Mouse (Mus musculus) right cerebral cortex, postnatal 25 days (tissue): ENCODE measurements around the gene Tango6.

Source experiments
- DNase-seq: peaks from one replicate; pipeline ENCODE4 v3.0.0; 2022

The Tango6 gene

DNA sequence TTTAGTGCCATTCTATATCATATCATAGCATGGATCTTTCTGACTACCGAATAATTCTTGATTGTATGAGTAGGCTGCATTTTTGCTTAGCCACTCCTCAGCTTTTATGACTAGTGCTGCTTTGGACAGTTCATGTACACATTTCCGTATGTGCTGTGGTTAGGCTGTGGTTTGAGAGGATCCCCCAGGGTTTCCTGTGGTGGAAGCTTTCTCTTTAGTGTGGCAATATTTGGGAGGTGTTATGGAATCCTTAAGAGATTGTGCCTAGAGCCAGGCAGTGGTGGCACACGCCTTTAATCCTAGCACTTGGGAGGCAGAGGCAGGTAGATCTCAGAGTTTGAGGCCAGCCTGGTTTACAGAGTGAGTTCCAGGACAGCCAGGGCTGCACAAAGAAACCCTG is 18.5 kb downstream of the Tango6 start:
- no peak for DNase-seq

GRCm38 (mm10) chr8:106704199-106704900 is 21.5 kb downstream of the Tango6 start:
- DNase-seq: no peak

GRCm38 (mm10) chr8:106704901-106705321 is 22.0 kb downstream of the Tango6 start:
- DNase-seq: no peak

DNA sequence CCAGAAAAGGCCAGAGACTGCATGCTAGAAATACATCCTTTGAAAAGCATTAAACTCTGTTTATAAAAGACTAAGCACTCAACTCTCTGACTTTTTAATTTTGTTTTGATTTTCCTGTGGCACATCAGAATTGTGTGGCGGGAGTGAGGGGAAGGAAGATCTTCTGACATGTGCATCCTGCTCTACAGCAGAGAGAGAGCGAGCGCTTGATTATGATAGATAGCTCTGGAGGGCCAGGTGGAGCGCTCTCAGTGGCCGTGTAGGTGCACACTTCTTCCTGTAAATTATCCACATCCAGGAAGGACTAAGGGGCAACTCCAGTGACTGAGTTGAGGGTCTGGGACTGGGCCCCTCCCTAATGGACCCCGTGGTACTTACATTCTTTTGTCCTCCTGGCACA is 23.3 kb downstream of the Tango6 start:
- DNase-seq: no peak

DNA sequence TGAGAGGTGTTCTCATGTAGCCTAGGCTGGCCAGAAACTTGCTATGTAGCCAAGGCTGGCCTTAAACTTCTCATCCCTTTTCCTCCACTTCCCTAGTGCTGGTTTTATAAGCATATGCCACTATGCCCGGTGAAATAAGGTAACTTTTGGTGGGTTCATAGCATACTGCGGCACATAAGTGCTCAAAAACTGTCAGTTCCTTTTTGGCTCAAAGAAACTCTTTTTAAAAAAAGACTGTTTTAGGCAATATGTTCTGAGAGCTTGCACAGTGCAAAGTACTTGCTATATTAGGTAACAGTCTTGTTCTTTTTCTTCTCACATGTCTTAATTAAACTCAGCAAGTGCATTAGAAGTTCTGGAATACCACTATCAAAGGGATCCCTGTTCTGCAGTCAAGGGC is 27.1 kb downstream of the Tango6 start:
- DNase-seq: no peak

- DNase-seq: no peak
Measured at GRCm38 (mm10) chr8:106712487-106712886, 29.6 kb downstream of the Tango6 start.

DNA sequence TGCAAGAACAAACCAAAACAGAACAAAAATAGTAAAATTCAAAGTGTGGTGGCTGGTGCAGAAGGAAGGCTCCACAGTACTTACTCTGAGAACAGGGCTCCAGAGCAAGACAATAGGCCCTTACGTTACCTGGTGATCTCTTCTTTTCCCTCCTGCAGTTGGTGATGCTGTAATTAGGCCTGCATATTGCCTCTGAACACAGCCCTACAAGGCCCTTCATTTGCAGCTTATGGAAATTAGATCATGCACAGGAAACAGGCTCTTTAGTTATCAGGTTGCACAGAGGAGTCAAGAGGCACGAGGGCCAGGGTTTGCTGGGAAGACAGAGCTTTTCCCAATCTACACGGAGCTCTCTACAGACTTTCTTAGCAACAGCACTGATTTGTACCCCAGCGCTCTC is 31.4 kb downstream of the Tango6 start:
- no peak for DNase-seq

DNA sequence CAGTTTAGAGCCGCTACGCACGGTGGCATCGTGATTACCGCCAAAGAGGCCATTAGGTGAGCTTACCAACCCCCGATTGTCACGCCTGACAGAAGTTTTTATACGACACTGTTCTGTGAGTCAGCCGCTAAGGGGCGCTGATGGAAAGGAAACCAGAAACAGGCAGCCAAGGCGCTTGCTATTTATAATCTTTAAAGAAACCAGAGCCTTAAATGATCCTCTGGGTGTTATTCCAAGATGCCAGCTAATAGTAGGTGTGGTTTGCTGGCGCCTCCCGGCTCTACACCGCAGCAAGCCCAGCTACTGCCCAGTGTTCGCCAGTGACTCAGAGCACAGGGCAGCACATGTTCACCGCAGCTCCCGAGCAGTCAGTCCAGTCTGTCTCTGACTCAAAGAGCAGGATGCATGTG is 35.2 kb downstream of the Tango6 start:
- DNase-seq: peak; percentile 78

GRCm38 (mm10) chr8:106720921-106721320 is 38.1 kb downstream of the Tango6 start:
- DNase-seq: no peak

DNA sequence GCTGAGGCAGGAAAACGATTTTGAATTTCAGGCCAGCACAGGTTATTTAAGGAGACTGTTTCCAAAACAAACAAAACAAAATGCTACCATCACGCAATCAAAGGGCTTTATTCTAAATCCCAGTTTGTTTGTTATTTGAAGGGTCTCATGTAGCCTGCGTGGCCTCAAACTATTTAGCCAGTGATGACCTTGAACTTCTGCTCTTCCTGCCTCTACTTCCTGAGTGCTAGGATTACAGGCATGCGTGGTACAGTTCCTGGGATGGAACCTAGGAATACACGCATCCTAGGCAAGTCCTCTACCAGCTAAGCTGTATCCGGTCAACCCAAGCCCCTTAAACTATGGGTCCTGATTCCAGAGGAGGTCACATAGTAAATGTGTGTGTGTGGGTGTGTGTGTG is 39.6 kb downstream of the Tango6 start:
- no peak for DNase-seq

DNA sequence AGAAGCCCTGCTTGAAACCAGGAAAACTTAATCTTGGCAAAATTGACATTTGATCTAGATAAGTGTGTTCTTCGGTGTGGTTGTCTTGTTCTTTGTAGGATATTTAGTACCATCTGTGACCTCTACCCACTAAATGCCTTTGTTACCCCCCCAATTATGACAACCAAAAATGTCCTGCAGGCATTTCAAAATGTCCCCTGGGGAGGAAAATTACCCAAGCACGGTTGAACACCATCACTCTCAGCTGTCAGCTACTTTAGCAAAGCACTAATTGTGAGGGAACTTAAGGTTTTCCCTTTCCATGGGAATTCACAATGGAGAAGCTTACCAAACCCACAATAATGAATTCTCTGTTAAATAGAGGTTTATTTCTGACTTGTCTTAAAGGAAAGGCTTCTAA is 41.1 kb downstream of the Tango6 start:
- DNase-seq: no peak

DNA sequence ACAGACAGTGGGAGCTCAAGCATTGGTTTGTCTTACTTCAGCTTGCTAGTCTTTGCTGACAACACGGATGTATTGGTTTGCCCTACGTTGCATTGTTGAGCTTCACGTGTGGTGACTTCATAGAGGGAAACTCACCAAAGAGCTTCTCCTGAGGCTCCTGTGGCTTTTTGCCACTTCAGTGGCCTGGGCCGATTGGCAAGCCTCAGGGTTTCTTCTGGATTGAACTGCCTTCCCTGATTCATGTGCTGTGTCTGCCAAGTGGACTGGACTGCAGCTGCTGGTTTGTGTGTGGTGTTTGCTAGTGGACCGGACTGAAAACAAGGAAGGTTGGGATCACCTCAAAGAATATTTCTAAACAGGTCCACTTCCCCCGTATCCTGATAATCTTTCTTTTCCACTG is 43.7 kb downstream of the Tango6 start:
- DNase-seq: no peak

DNA sequence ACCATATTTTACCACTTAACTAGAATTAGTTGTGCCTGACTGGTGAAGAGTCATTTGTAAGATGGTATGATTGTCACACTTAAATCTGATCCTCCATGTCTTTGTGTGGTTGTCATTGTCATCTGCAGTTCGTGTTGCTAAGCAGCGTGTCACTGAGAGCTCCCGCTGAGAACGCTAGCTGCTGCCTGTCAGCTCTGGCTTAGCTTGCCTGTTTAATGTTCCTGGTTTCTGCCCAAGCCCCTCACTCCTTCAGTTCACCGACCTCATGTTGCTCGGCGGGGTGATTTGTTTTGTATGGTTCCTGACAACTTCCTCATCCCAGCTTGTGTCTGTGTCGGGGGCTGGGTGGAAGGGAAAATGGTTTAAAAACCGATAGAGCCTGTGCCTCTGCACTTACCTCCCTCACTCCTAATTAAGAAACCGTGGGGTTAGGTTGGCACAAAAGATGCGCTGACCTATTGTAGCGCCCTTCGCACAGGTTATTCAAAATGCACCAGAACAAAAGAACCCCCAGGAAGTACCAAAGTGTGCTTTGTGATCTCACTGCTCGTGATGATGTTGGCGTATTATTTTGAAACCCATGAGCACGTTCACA is 44.5 kb downstream of the Tango6 start:
- DNase-seq: no peak

DNA sequence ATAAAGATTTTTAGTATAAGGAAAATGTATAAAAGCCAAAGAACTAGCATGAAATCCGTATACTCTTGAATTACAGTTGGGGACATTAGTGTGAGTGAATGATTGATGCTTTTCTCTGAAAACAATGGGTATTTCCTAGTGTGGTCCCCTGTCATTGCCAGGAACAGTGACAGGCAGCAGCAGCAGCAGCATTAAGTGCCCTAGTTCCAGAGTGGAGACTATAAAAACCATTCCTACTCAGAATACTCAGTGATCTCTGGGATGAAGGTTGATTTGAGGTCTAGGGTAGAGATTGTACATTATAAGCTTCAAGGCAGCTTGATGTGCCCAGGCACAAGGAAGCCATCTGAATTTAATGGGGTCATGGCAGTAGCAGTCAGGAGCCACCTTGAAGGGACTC is 45.0 kb downstream of the Tango6 start:
- DNase-seq: no peak

DNA sequence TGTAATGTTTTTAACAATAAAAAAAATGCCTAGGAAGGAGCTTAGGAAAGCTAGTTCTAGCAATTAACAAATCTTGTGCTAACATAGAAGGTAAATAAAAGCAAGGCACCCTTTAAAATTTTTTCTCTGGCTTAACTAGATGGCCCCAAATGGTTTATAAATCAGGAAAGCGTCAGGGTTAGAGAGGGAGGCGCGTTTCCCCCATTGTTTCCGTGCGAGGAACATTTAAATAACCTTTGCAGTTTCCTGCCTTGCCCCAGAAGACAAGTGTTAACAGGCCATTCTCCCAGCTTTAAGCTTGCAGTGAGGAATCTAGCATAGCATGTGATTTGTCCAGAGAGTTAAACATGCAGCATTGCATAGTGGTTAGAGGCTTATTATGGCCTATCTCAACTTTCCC is 50.1 kb downstream of the Tango6 start:
- DNase-seq: no peak

DNA sequence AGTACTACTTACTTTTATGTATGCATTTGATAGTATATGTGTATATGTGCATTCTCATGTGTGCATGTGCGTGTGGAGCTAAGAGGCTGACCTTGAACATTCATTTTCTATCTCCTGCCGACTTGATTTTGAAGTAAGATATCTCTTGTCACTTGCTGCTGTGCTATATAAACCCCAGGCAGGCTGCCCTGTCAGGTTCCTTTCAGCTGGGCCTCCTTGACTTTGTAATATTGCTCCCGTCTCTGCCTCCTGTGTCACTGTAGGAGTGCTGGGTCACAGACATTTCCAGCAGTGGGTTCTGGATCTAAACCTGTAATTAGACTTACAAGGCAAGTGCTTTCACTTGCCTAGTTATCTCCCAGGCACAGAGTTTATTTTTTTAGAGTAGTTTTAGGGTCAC is 50.8 kb downstream of the Tango6 start:
- no peak for DNase-seq

GRCm38 (mm10) chr8:106734222-106734621 is 51.4 kb downstream of the Tango6 start:
- no peak for DNase-seq

- DNase-seq: no peak
Measured at GRCm38 (mm10) chr8:106736861-106737662, 54.2 kb downstream of the Tango6 start.

DNA sequence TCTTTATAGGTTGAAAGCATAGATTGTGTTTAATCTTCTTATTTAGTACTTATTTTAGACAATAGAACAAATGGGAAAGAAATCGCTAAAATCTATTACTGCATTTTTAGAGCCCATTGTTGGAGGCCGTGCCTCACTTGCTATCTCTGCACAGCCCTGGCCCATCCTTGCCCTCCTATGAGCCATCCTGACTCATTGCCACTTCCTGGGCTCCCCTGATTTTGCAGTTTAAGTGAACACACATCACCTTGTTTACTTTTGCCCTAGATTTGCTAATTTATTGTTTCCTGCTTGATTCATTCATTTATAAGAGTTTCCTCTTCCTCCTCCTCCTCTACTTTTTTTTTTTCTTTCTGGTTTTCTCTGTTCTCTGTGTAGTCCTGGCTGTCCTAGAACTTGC is 55.0 kb downstream of the Tango6 start:
- DNase-seq: no peak

DNA sequence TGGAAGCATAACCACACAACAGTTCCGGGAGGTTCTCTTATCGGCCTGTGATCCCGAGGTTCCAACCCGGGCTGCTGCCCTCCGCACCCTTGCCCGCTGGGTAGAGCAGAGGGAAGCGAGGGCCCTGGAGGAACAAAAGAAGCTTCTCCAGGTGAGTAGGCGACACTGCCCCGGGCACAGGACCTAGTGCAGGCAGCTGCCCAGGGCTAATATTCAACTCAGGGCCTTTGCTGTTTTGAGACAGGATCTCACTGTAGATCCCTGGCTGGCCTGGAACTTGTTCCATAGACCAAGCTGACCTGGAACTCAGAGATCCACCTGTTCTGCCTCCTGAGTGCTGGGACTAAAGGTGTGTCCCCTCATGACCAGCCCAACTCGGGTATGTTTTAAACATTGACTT is 59.5 kb downstream of the Tango6 start:
- DNase-seq: no peak

DNA sequence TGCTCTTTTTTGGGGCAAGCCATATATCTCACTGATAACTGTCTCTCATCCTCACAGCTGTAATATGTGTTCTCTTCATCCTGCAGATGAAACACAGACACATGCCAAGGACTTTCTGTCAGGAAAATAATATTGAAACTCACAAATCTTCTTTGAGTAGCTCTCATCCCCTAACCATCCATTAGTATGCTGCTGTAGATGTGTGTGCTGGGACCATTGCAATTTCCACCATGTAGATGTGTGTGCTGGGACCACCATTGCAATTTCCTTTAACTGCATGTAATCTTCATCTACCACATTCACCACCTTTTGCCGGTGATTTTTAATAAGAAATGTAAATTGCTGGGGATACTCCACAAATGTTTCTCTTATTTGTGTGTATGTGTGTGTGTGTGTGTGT is 60.5 kb downstream of the Tango6 start:
- no peak for DNase-seq

DNA sequence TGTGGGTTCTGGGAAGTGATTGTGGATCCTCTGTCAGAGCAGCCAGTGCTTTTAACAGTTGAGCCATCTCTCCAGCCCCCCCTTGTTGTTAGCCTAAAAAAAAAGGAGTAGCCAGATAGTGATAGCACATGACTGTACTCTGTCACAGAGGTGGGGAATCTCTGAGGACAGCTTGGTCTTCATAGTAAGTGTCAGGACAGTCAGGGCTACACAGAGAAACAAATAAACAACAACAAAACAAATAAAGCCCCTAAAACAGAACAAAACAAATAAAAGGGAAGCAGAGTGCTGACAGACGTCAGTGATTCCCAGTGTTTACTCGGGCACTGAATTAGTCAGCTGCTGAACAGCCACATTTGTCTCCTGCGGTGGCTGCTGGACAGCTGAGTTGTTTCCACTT is 70.6 kb downstream of the Tango6 start:
- no peak for DNase-seq

DNA sequence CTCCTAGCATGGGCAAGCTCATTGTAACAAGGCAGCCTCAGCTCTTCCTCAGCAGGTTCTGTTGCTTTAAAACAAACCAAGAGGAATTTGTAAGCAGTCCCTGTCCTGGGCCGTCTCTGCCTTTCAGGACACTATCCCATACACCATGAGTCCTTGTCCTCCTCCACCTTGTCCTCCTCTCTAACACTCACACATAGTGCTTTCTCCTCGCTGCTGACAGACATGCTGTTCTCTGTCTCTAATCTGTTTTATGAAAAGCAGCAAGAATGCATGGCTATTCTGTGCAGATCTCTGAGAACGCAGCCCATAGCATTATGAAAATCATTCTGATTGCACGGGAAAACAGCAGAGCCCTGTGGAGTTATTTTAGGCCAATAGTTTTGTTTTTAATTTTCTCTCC is 78.4 kb downstream of the Tango6 start:
- DNase-seq: no peak

DNA sequence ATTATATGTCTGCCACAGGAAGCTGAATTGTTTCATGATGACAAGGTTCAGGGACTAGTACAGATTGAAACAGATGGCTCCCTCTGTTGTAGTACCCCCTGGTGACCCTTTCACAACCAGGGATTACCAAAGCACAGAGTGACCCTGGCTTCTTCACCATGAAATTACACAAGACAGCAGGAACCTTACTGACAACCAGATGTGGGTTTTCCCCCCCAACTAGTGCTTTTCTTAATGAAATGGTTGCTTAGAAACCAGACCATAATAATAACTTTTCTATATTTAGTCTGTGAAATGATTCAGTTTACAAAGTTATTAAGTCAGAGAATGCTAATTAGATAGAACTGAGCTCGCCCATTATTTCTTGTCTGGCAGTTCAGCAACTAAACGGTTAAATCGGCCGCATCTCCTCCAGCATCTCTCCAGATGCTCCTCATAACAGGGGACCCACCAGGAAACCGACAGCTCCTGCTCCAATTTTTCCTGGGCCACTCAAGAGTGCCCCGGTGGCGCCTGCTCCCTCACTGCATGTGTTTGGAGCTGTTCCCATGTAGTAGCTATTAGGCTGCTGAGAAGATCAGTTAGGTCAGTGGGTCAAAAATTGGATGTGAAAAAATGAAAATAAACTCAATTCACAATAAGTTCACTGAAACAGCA is 79.1 kb downstream of the Tango6 start:
- no peak for DNase-seq
